Mouse (Mus musculus): Measurements from ENCODE around the gene Ppp1r13b. TPM values are rescaled to one million over a fixed set of nuclear protein-coding genes. Genes with fewer than 3 reads are reported as not detected.

Gene Ppp1r13b
- total and polyA plus RNA-seq, 3 experiments: 0.42 to 2.0 (median 0.64) TPM

GRCm38 (mm10) chr12:111800459-111801183, 107.3 kb downstream of the Ppp1r13b start:
- peaks cover 13 to 33% of the 10 kb centered on the region in 2 experiments for H3K4me1 ChIP-seq (ENCODE audit: control insufficient read depth in 1 of 2, insufficient read depth in 2 of 2)
- no peak overlapping the region for H3K9ac ChIP-seq (ENCODE audit: insufficient read depth, low read depth)
- H3K36me3 ChIP-seq (replicated peaks in 1 of 2; ENCODE audit: control insufficient read depth in 1 of 2, insufficient read depth in 1 of 2, low read length in 1 of 2): peaks cover 65 to 95% of the 10 kb centered on the region in 2 experiments
- in situ Hi-C loops (cut with MboI; ENCODE audit: low pct_ligation_motif_present, low pct_unique_long_range_greater_than_20kb, low sequenced_read_pairs): no loop called here
- no peaks in the 10 kb centered on the region for H3K27me3 ChIP-seq (replicated peaks)
- no peaks in the 10 kb centered on the region for H3K79me2 ChIP-seq (replicated peaks; ENCODE audit: control insufficient read depth, extremely low read depth, insufficient read depth, poor library complexity, severe bottlenecking)
- no peak overlapping the region for H3K4me2 ChIP-seq (ENCODE audit: insufficient read depth, low read depth, poor library complexity, severe bottlenecking)
- dilution Hi-C loops (cut with MboI; ENCODE audit: extremely low pct_ligation_motif_present, extremely low pct_unique_long_range_greater_than_20kb, low sequenced_read_pairs): no loop called here
- H3K4me3 ChIP-seq (replicated peaks in 1 of 3; ENCODE audit: low read depth in 2 of 3, low read length in 2 of 3, poor library complexity in 1 of 3): no peak overlapping the region
- TF ChIP-seq USF1 (IDR thresholded peaks at IDR 0.05; ENCODE audit: low read depth, low read length): no peak
- TF ChIP-seq E2F4 (IDR thresholded peaks at IDR 0.05; ENCODE audit: insufficient replicate concordance, low read depth, low read length): no peak
- TF ChIP-seq MYC (IDR thresholded peaks at IDR 0.05; ENCODE audit: low read depth, low read length): no peak
- TF ChIP-seq POLR2A (IDR thresholded peaks at IDR 0.05; ENCODE audit: low read depth, low read length): no peak
- no peak for TF ChIP-seq POLR2AphosphoS2 (IDR thresholded peaks at IDR 0.05; ENCODE audit: low read depth, low read length)
- no peak for DNase-seq (ENCODE audit: extremely low read depth)
- H3K27ac ChIP-seq (ENCODE audit: insufficient read depth, low read depth): no peak overlapping the region
- H3K9me3 ChIP-seq (replicated peaks; ENCODE audit: low read length): no peaks in the 10 kb centered on the region

- H3K4me1 ChIP-seq (ENCODE audit: control insufficient read depth in 1 of 2, insufficient read depth in 2 of 2): peaks cover 23 to 52% of the 10 kb centered on the region in 2 experiments
- H3K9ac ChIP-seq (ENCODE audit: insufficient read depth, low read depth): no peak overlapping the region
- TF ChIP-seq MAFK (IDR thresholded peaks at IDR 0.05; ENCODE audit: insufficient replicate concordance, low read length): no peak
- no peaks in the 10 kb centered on the region for H3K79me2 ChIP-seq (replicated peaks; ENCODE audit: control insufficient read depth, extremely low read depth, insufficient read depth, poor library complexity, severe bottlenecking)
- no peak for DNase-seq (ENCODE audit: extremely low read depth)
- H3K9me3 ChIP-seq (replicated peaks; ENCODE audit: low read length): no peaks in the 10 kb centered on the region
- dilution Hi-C loops (cut with MboI; ENCODE audit: extremely low pct_ligation_motif_present, extremely low pct_unique_long_range_greater_than_20kb, low sequenced_read_pairs): no loop called here
- no peak overlapping the region for H3K27ac ChIP-seq (ENCODE audit: insufficient read depth, low read depth)
- no peak overlapping the region for H3K4me3 ChIP-seq (replicated peaks in 1 of 3; ENCODE audit: low read depth in 2 of 3, low read length in 2 of 3, poor library complexity in 1 of 3)
- H3K4me2 ChIP-seq (ENCODE audit: insufficient read depth, low read depth, poor library complexity, severe bottlenecking): no peak overlapping the region
- in situ Hi-C loops (cut with MboI; ENCODE audit: low pct_ligation_motif_present, low pct_unique_long_range_greater_than_20kb, low sequenced_read_pairs): loop anchor here (5.0 kb wide), 1 partner anchor 39 kb away; no protein-coding TSS in a partner anchor
- H3K27me3 ChIP-seq (replicated peaks): no peaks in the 10 kb centered on the region
- peaks cover 47 to 85% of the 10 kb centered on the region in 2 experiments for H3K36me3 ChIP-seq (replicated peaks in 1 of 2; ENCODE audit: control insufficient read depth in 1 of 2, insufficient read depth in 1 of 2, low read length in 1 of 2)
These were observed 109.4 kb downstream of the Ppp1r13b start for GRCm38 (mm10) chr12:111798493-111798892.

GRCm38 (mm10) chr12:111797251-111797650, 110.7 kb downstream of the Ppp1r13b start:
- no peak for DNase-seq (ENCODE audit: extremely low read depth)
- H3K4me2 ChIP-seq (ENCODE audit: insufficient read depth, low read depth, poor library complexity, severe bottlenecking): no peak overlapping the region
- no peaks in the 10 kb centered on the region for H3K27me3 ChIP-seq (replicated peaks)
- dilution Hi-C loops (cut with MboI; ENCODE audit: extremely low pct_ligation_motif_present, extremely low pct_unique_long_range_greater_than_20kb, low sequenced_read_pairs): no loop called here
- H3K36me3 ChIP-seq (replicated peaks in 1 of 2; ENCODE audit: control insufficient read depth in 1 of 2, insufficient read depth in 1 of 2, low read length in 1 of 2): peaks cover 41 to 84% of the 10 kb centered on the region in 2 experiments
- no peak overlapping the region for H3K27ac ChIP-seq (ENCODE audit: insufficient read depth, low read depth)
- H3K9ac ChIP-seq (ENCODE audit: insufficient read depth, low read depth): no peak overlapping the region
- TF ChIP-seq CHD2 (IDR thresholded peaks at IDR 0.05; ENCODE audit: low read length): no peak
- TF ChIP-seq ZNF384 (IDR thresholded peaks at IDR 0.05; ENCODE audit: low read depth, low read length): no peak
- no peak for TF ChIP-seq UBTF (IDR thresholded peaks at IDR 0.05; ENCODE audit: low read depth, low read length)
- no peak for TF ChIP-seq MAZ (IDR thresholded peaks at IDR 0.05; ENCODE audit: low read depth, low read length)
- no peak for TF ChIP-seq MEF2A (IDR thresholded peaks at IDR 0.05; ENCODE audit: borderline replicate concordance, low read depth, low read length)
- no peak for TF ChIP-seq CHD1 (IDR thresholded peaks at IDR 0.05; ENCODE audit: low read depth, low read length)
- TF ChIP-seq KAT2A (IDR thresholded peaks at IDR 0.05; ENCODE audit: insufficient replicate concordance, low read length): no peak
- TF ChIP-seq JUND (conservative IDR thresholded peaks at IDR 0.05; ENCODE audit: low read depth, low read length): no peak
- no peak for TF ChIP-seq IRF4 (IDR thresholded peaks at IDR 0.05; ENCODE audit: low read depth, low read length)
- no peak for TF ChIP-seq RAD21 (IDR thresholded peaks at IDR 0.05; ENCODE audit: low read depth, low read length)
- TF ChIP-seq ETS1 (conservative IDR thresholded peaks at IDR 0.05; ENCODE audit: low read depth, low read length): no peak
- TF ChIP-seq BHLHE40 (IDR thresholded peaks at IDR 0.05; ENCODE audit: low read depth, low read length): no peak
- no peak for TF ChIP-seq SIN3A (IDR thresholded peaks at IDR 0.05; ENCODE audit: low read length)
- TF ChIP-seq USF1 (IDR thresholded peaks at IDR 0.05; ENCODE audit: low read depth, low read length): no peak
- TF ChIP-seq RCOR1 (conservative IDR thresholded peaks at IDR 0.05; ENCODE audit: low read depth, low read length): no peak
- no peak for TF ChIP-seq MXI1 (IDR thresholded peaks at IDR 0.05; ENCODE audit: low read depth, low read length)
- TF ChIP-seq ELF1 (IDR thresholded peaks at IDR 0.05; ENCODE audit: low read depth, low read length): no peak
- no peak for TF ChIP-seq TCF12 (IDR thresholded peaks at IDR 0.05; ENCODE audit: low read depth, low read length)
- H3K4me3 ChIP-seq (replicated peaks in 1 of 3; ENCODE audit: low read depth in 2 of 3, low read length in 2 of 3, poor library complexity in 1 of 3): no peak overlapping the region
- peaks cover 26 to 65% of the 10 kb centered on the region in 2 experiments for H3K4me1 ChIP-seq (ENCODE audit: control insufficient read depth in 1 of 2, insufficient read depth in 2 of 2)
- in situ Hi-C loops (cut with MboI; ENCODE audit: low pct_ligation_motif_present, low pct_unique_long_range_greater_than_20kb, low sequenced_read_pairs): loop anchor here (5.0 kb wide), 1 partner anchor 40 kb away; no protein-coding TSS in a partner anchor
- H3K79me2 ChIP-seq (replicated peaks; ENCODE audit: control insufficient read depth, extremely low read depth, insufficient read depth, poor library complexity, severe bottlenecking): no peaks in the 10 kb centered on the region
- H3K9me3 ChIP-seq (replicated peaks; ENCODE audit: low read length): no peaks in the 10 kb centered on the region

Measured in CH12.LX (cell line).